Mouse (Mus musculus): Measurements from ENCODE around the gene Rfpl4b. TPM values are rescaled to one million over a fixed set of nuclear protein-coding genes. Genes with fewer than 3 reads are reported as not detected.

Gene Rfpl4b
- polyA plus RNA-seq, 1 experiment from 2014 or later: not detected

- no peak overlapping the region for H3K4me2 ChIP-seq (ENCODE audit: low read length)
- 78% methylated on average over 7 of the region's 7 CpGs for whole genome bisulfite sequencing
- no peak overlapping the region for H3K27ac ChIP-seq (replicated peaks in 1 of 2; ENCODE audit: control insufficient read depth in 1 of 2, insufficient read depth in 1 of 2, low read depth in 2 of 2, low read length in 2 of 2)
- ATAC-seq (ENCODE audit: insufficient number of reproducible peaks, insufficient read depth, low FRiP score, low read depth): no peak
- H3K4me3 ChIP-seq (ENCODE audit: control insufficient read depth in 1 of 2, insufficient read depth in 1 of 2, low read depth in 1 of 2, low read length in 2 of 2): no peak overlapping the region
- no peaks in the 10 kb centered on the region for H3K9me3 ChIP-seq (ENCODE audit: control insufficient read depth, low read length)
- H3K36me3 ChIP-seq (ENCODE audit: control insufficient read depth, insufficient read depth, low read length): no peaks in the 10 kb centered on the region
- H3K4me1 ChIP-seq (ENCODE audit: control insufficient read depth in 2 of 2, insufficient read depth in 2 of 2, low read length in 2 of 2): no peaks in the 10 kb centered on the region
- H3K27me3 ChIP-seq (ENCODE audit: control insufficient read depth, insufficient read depth, low read length): no peaks in the 10 kb centered on the region
- no peak overlapping the region for H3K9ac ChIP-seq (ENCODE audit: low read length)
These were observed 18.3 kb downstream of the Rfpl4b start for GRCm38 (mm10) chr10:38803304-38803703.

- H3K9ac ChIP-seq (ENCODE audit: low read length): no peak overlapping the region
- no peaks in the 10 kb centered on the region for H3K27me3 ChIP-seq (ENCODE audit: control insufficient read depth, insufficient read depth, low read length)
- 60% methylated on average over 3 of the region's 3 CpGs for WGBS
- no peak overlapping the region for H3K4me3 ChIP-seq (ENCODE audit: control insufficient read depth in 1 of 2, insufficient read depth in 1 of 2, low read depth in 1 of 2, low read length in 2 of 2)
- H3K36me3 ChIP-seq (ENCODE audit: control insufficient read depth, insufficient read depth, low read length): no peaks in the 10 kb centered on the region
- H3K9me3 ChIP-seq (ENCODE audit: control insufficient read depth, low read length): no peaks in the 10 kb centered on the region
- ATAC-seq (ENCODE audit: insufficient number of reproducible peaks, insufficient read depth, low FRiP score, low read depth): no peak
- no peaks in the 10 kb centered on the region for H3K4me1 ChIP-seq (ENCODE audit: control insufficient read depth in 2 of 2, insufficient read depth in 2 of 2, low read length in 2 of 2)
- H3K4me2 ChIP-seq (ENCODE audit: low read length): no peak overlapping the region
- H3K27ac ChIP-seq (replicated peaks in 1 of 2; ENCODE audit: control insufficient read depth in 1 of 2, insufficient read depth in 1 of 2, low read depth in 2 of 2, low read length in 2 of 2): no peak overlapping the region
These were observed 33.0 kb downstream of the Rfpl4b start for GRCm38 (mm10) chr10:38788612-38789011.

Other genes starting within 250 kb of the Rfpl4b start
- 142 and 146 TPM in 2 replicates for gene Lama4, start 143.7 kb upstream of the Rfpl4b start, polyA plus RNA-seq (2014; fragmentation: Nextera tagmentation; extraction: Ambion mirVana)

Data from heart, embryonic 14.5 days (tissue).